Mouse (Mus musculus) neural tube, embryonic 11.5 days (tissue): ENCODE measurements around the gene Dnah5. TPM values are rescaled to one million over a fixed set of nuclear protein-coding genes. Genes with fewer than 3 reads are reported as not detected.
"Not testable (repeated sequence)": the region's sequence is repeated elsewhere in the genome, so short reads cannot be mapped to it uniquely, and the experiment has no call there.

Experiments
- ATAC-seq: fragments of 200-750 bp; cut with Nextera tagmentation; 2 replicates; pipeline ENCODE4 v1.8.0; 2017; ENCODE audit warnings: moderate number of reproducible peaks, mild to moderate bottlenecking, moderate TSS enrichment, moderate library complexity; ENCODE audit not compliant: insufficient read depth, low FRiP score, low TSS enrichment
- DNase-seq: peaks from one replicate; pipeline ENCODE4 v3.0.0-alpha.2; 2015; ENCODE audit warnings: low spot score
- H3K27ac ChIP-seq: fragments of 300-500 bp; sonication (generic); 2 replicates; pipeline ENCODE4 v1.5.1; 2014; ENCODE audit warnings: low read depth, mild to moderate bottlenecking, low read length
- H3K27me3 ChIP-seq: fragments of 300-500 bp; sonication (generic); 2 replicates; pipeline ENCODE4 v1.6.1; 2014; ENCODE audit warnings: mild to moderate bottlenecking, low read length, mixed read lengths; ENCODE audit not compliant: control insufficient read depth, insufficient read depth
- H3K36me3 ChIP-seq: fragments of 300-500 bp; sonication (generic); 2 replicates; pipeline ENCODE4 v1.6.1; 2014; ENCODE audit warnings: mild to moderate bottlenecking, low read length, moderate library complexity, mixed read lengths; ENCODE audit not compliant: control insufficient read depth, insufficient read depth
- H3K4me1 ChIP-seq: fragments of 300-500 bp; sonication (generic); 2 replicates; pipeline ENCODE4 v1.6.1; 2014; ENCODE audit warnings: low read length, mixed read lengths; ENCODE audit not compliant: control insufficient read depth, insufficient read depth
- H3K4me2 ChIP-seq: fragments of 300-500 bp; sonication (generic); 2 replicates; pipeline ENCODE4 v1.6.1; 2014; ENCODE audit warnings: low read depth, mild to moderate bottlenecking, moderate library complexity
- H3K4me3 ChIP-seq: fragments of 300-500 bp; sonication (generic); 2 replicates; pipeline ENCODE4 v1.5.1; 2014; ENCODE audit warnings: low read depth, low read length
- H3K9ac ChIP-seq: fragments of 300-500 bp; sonication (generic); 2 replicates; pipeline ENCODE4 v1.6.1; 2014; ENCODE audit warnings: mild to moderate bottlenecking, low read length
- H3K9me3 ChIP-seq: fragments of 300-500 bp; sonication (generic); 2 replicates; pipeline ENCODE4 v1.6.1; 2016; ENCODE audit warnings: low read length; ENCODE audit not compliant: control insufficient read depth
- WGBS: fragments of 180-500 bp; shearing (Covaris S2); extraction: QIAGEN DNeasy Blood & Tissue Kit; methylation state at CpG from one replicate; pipeline ENCODE4 v1.1.7; 2014; 5-methylcytosine and 5-hydroxymethylcytosine counted together
- polyA plus RNA-seq: library from polyadenylated mRNA; unstranded; fragments of >200 nt; fragmentation: Nextera tagmentation; extraction: Ambion mirVana; gene quantifications from 2 replicates; pipeline ENCODE4 v1.2.1, GENCODE M21; 2014

Gene Dnah5
- polyA plus RNA-seq, 1 experiment from 2014 or later, result 0.11 TPM

- H3K27me3 ChIP-seq, H3K4me1 ChIP-seq, ATAC-seq, H3K36me3 ChIP-seq, H3K4me2 ChIP-seq, DNase-seq, H3K9me3 ChIP-seq, H3K4me3 ChIP-seq, H3K27ac ChIP-seq, H3K9ac ChIP-seq: not testable (repeated sequence)
Measured at GRCm38 (mm10) chr15:28393723-28394122, 190.2 kb downstream of the Dnah5 start.

- ATAC-seq, result no peak
- Histone ChIP-seq H3K27ac (no peak overlapping the region), H3K9me3 (no peaks in the 10 kb centered on the region), H3K36me3 (no peaks in the 10 kb centered on the region), H3K4me2 (no peak overlapping the region), H3K4me1 (no peaks in the 10 kb centered on the region), H3K27me3 (no peaks in the 10 kb centered on the region), H3K4me3 (no peak overlapping the region), H3K9ac (no peak overlapping the region)
- no peak for DNase-seq
- WGBS, result 90% methylated on average over 4 of the region's 4 CpGs
Measured at GRCm38 (mm10) chr15:28395481-28395880, 191.9 kb downstream of the Dnah5 start.

GRCm38 (mm10) chr15:28398472-28398871 lies 194.9 kb downstream of the Dnah5 start:
- no peak overlapping the region for H3K27ac ChIP-seq
- H3K9ac ChIP-seq, result no peak overlapping the region
- ATAC-seq, result no peak
- WGBS, result 77% methylated on average over 1 of the region's 1 CpGs
- no peaks in the 10 kb centered on the region for H3K4me1 ChIP-seq
- H3K4me3 ChIP-seq, result no peak overlapping the region
- no peaks in the 10 kb centered on the region for H3K27me3 ChIP-seq
- no peak for DNase-seq
- no peaks in the 10 kb centered on the region for H3K36me3 ChIP-seq
- no peak overlapping the region for H3K4me2 ChIP-seq
- H3K9me3 ChIP-seq, result no peaks in the 10 kb centered on the region

GRCm38 (mm10) chr15:28399258-28399657 lies 195.7 kb downstream of the Dnah5 start:
- Histone ChIP-seq H3K4me1 (no peaks in the 10 kb centered on the region), H3K9ac (no peak overlapping the region), H3K9me3 (no peaks in the 10 kb centered on the region), H3K36me3 (no peaks in the 10 kb centered on the region), H3K27me3 (no peaks in the 10 kb centered on the region), H3K4me3 (no peak overlapping the region), H3K4me2 (no peak overlapping the region), H3K27ac (no peak overlapping the region)
- 62% methylated on average over 8 of the region's 8 CpGs for WGBS
- DNase-seq (no peak), ATAC-seq (no peak; the same call in 1 of the 2 replicates)

GRCm38 (mm10) chr15:28404630-28405029 lies 201.1 kb downstream of the Dnah5 start:
- ATAC-seq (no peak), DNase-seq (no peak)
- Histone ChIP-seq H3K4me3 (no peak overlapping the region), H3K9ac (no peak overlapping the region), H3K4me2 (no peak overlapping the region), H3K36me3 (no peaks in the 10 kb centered on the region), H3K9me3 (no peaks in the 10 kb centered on the region), H3K27ac (no peak overlapping the region), H3K27me3 (no peaks in the 10 kb centered on the region), H3K4me1 (no peaks in the 10 kb centered on the region)
- 79% methylated on average over 3 of the region's 3 CpGs for whole genome bisulfite sequencing

GRCm38 (mm10) chr15:28405136-28405535 lies 201.6 kb downstream of the Dnah5 start:
- Histone ChIP-seq H3K9me3 (no peaks in the 10 kb centered on the region), H3K36me3 (no peaks in the 10 kb centered on the region), H3K27me3 (no peaks in the 10 kb centered on the region), H3K4me1 (no peaks in the 10 kb centered on the region), H3K27ac (no peak overlapping the region), H3K9ac (no peak overlapping the region), H3K4me3 (no peak overlapping the region), H3K4me2 (no peak overlapping the region)
- DNase-seq, result no peak
- 68% methylated on average over 2 of the region's 2 CpGs for WGBS
- ATAC-seq, result no peak

GRCm38 (mm10) chr15:28439702-28440101 lies 236.2 kb downstream of the Dnah5 start:
- no peak for DNase-seq
- no peaks in the 10 kb centered on the region for H3K9me3 ChIP-seq
- ATAC-seq, result no peak
- no peaks in the 10 kb centered on the region for H3K27me3 ChIP-seq
- no peaks in the 10 kb centered on the region for H3K36me3 ChIP-seq
- no peak overlapping the region for H3K9ac ChIP-seq
- WGBS, result 85% methylated on average over 4 of the region's 4 CpGs
- H3K4me3 ChIP-seq, result no peak overlapping the region
- no peak overlapping the region for H3K4me2 ChIP-seq
- H3K27ac ChIP-seq, result no peak overlapping the region
- H3K4me1 ChIP-seq, result no peaks in the 10 kb centered on the region

- WGBS, result 89% methylated on average over 4 of the region's 4 CpGs
- no peaks in the 10 kb centered on the region for H3K36me3 ChIP-seq
- H3K4me3 ChIP-seq, result no peak overlapping the region
- no peak overlapping the region for H3K4me2 ChIP-seq
- H3K27me3 ChIP-seq, result no peaks in the 10 kb centered on the region
- no peak overlapping the region for H3K27ac ChIP-seq
- ATAC-seq (no peak), DNase-seq (no peak)
- H3K9ac ChIP-seq, result no peak overlapping the region
- H3K4me1 ChIP-seq, result no peaks in the 10 kb centered on the region
- no peaks in the 10 kb centered on the region for H3K9me3 ChIP-seq
Measured at GRCm38 (mm10) chr15:28444494-28444893, 240.9 kb downstream of the Dnah5 start.

- ATAC-seq, DNase-seq, H3K4me3 ChIP-seq, H3K9me3 ChIP-seq, H3K4me2 ChIP-seq, H3K4me1 ChIP-seq, H3K27me3 ChIP-seq, H3K9ac ChIP-seq, H3K36me3 ChIP-seq, H3K27ac ChIP-seq: not testable (repeated sequence)
- WGBS, result 92% methylated on average over 2 of the region's 2 CpGs
Measured at GRCm38 (mm10) chr15:28461091-28461778, 257.7 kb downstream of the Dnah5 start.
